Mouse (Mus musculus): ENCODE data around the gene Dcdc2c.
A peak's percentile ranks its signal among the peaks of the same experiment; 100 is the strongest.

Dcdc2c gene

DNA sequence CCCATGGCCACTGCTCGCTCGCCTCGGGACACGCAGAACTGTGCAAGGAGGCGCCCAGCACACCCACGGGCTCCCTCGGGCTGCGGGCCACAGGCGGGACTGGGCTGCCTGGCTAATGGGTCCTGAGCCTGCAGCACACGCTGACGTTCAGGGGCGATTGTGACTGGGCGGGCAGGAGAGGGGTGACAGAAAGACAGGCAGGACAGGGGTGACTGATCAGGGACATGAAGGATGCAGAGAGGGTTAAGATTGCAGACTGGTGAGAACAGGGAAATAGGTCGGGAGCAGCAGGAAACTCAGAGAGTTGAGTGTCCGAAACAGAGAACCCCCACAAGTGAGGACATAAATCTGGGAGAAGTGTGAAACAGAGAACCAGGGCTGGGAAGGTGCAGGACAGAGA, at the start of gene Dcdc2c:
Dcdc2c (minus strand) TSS at position 101 of the 400 bp plus-strand sequence.
- DNase-seq (ENCODE audit: low spot score in 2 of 2), result no peak

DNA sequence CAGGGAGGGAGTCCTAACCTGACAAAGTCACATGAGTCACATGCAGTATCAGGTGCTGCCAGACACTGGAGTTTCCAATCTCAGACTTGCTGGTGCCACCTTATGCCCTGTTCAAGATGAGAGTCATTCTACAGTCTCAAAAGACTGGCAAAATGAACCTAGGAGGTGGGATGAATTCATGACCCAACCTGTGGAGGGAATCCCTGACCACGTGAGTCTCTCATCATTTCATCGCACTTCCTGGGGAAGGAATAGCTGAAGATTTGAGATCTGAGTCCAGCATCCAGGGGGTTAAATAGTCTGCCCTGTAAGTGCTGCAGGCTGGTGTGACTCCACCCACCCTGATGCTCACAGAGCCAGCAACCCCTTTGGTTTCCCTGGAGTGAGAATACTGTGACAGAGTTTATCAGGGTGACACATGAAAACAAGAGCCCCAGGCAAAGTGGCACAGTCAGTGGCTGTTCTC, 46.4 kb upstream of the Dcdc2c start:
- no peak for DNase-seq (ENCODE audit: low spot score in 2 of 2)

DNA sequence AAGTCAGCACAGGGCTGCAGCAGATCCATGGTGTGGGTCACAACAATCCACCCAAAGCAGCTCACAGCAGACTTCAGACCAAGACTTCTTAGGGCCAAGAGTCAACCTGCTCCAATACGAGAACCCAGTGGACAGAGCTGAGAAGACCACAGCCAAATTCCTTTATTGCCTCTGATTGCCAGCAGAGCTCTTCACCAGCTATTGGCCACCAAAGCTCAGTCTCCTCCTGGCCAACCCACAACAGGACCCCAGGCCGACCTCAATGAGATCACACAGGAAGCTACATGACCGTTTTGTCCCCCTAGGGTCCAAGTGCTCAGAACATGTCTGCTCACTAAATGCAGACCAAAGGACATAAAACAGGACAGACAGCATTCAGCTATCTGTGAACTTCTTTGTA, 45.9 kb upstream of the Dcdc2c start:
- no peak for DNase-seq (ENCODE audit: low spot score in 2 of 2)

DNA sequence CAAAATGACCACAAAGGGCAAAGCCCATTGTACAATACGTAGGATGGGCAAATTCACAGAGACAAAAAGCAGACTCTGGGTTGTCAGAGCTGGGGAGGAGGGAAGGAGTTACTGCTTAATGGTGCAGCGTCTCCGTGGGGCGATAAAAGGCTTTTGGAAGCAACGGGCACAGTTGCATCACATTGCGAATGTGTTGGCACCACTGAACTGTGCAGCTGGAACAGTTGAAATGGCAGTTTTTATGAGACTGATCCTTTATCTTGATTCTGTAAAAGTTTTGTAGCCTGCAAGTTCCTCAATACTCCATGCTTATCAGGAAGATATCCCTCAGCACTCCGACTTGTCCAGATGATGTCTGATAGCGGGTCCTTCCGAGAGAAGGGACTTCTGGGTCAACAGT, 45.5 kb upstream of the Dcdc2c start:
- no peak for DNase-seq (ENCODE audit: low spot score in 2 of 2)

DNA sequence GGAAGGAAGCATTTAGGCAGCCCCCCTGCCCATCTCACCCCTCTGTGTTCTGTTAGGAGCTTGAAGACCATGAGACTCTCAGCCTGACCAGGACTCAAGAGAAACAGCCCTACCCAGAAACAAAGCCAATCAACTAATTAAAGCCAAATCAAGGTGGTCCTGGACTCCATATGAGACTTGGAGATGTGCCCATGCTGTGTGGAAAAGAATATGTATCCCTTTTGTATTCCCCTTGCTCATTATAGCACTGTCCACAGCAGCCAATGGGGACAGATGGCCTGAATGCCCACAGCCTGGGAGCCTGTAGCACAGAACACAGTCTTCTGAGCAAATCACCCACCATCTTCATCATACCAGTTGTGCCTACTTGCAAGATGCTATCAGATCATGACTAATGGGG, 44.7 kb upstream of the Dcdc2c start:
- DNase-seq (ENCODE audit: low spot score in 2 of 2), result no peak

DNA sequence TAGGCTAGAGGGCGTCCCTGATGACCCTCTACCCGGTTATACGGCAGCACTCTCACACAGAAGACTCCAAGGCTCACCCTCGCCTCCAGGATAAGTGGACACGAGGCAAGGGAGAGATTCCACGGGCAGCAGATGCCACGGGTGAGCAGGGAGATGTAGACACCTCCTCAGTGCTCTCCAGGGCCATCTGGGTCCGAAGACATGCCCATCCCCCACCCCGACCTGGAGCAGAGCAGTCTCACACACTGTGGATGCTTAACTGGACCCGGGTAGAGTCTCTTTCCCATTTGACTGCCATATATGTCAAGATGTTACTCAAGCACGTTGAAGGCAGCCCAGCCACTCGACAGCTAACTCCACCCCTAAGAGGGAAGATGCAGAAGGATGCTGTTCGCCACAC, 38.2 kb upstream of the Dcdc2c start:
- no peak for DNase-seq (ENCODE audit: low spot score in 2 of 2)

DNA sequence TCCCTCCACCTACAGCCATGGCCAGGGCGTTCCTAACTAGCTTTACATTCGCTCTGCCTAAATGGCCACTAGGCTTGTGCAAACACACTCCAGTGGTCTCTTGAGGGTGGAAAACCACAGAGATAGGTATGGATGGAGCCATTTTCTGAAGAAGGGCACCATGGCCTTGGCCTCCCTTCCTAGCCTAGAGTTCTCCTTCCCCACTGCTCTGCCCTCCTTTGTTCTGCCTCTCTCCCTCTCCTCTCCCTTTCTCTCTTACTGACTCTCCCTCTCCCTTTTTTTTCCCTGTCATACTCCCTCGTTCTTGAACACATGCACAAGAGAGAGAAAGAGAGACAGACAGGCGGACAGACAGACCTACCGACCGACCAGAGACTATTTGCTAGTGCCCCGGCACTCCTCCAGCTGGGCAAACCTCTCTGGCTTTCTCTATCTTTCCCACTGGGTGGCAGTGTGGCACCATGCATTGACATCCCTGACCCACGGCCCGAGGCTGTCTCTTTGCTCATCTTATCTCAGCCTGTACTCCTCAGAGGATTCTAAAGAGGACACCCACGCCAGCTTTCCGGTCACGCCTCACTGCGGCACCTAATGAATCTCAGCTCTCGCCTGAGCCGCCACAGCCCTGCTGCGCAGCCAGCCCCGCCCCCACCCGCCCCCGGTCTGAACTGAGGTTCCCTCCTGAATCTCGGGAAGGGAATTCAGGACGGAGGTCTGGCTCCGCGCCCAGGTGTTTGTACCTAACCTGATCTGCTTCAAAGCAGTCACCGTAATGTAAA, 37.1 kb upstream of the Dcdc2c start:
- DNase-seq (ENCODE audit: low spot score in 2 of 2), result peak; percentile 41 to 75

DNA sequence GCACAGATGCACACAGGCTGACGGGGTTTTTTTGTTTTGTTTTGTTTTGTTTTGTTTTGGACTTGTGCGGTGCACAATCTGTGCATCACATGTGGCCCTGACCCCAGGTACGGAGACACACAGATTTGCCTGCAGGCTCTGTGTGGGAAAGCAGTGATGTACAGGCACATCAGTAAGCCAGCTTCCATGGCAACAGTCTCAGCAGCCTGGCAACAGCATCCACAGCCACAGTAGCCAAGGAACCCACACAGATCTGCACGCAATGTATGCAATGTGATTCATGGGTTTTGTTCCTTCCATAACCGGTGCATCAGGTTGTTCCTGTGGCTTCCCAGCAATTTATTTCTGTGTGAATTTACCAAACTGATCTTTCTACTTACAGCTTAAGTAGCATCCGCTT, 35.8 kb upstream of the Dcdc2c start:
- DNase-seq (ENCODE audit: low spot score in 2 of 2), result no peak

DNA sequence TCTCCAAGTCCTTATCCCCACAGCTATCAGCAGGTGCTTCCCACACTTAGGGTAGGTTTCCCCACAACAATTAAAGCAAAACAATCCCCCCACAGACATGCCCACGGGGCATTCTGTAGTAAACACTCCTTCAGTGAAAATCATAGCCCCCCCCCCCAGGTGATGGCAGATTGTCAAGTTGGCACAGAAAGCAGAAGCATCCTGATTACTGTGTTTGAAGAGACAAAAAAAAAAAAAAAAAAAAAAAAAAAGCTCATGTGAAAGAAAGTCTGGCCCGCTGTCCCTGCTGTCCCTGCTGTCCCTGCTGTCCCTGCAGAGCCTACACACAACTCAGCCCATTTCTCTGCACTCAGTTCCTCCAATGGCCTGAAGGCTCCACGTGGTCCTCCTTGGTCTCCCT, 31.8 kb upstream of the Dcdc2c start:
- DNase-seq (ENCODE audit: low spot score in 2 of 2), result no peak

DNA sequence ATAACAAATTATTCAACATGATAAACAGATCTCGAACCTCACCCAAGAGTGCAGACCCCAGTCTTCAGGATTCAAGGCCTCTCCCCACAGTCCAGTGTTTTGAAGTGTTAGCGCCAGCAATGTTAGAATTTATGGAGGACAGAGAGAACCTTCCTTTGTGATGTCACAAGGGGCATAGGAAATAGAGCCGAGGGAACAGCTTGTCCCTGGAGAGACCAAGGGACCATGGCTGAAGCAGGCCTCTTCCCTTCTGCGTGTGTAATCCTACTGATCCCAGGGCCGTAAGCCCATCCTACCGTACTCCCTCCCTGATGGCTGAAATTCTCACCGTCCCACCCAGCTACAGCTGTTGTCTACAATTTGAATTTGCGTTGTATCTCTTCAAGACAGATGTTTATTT, 30.2 kb upstream of the Dcdc2c start, which contains the start of gene Allc:
Allc (minus strand) TSS at position 101 of the 400 bp plus-strand sequence.
- no peak for DNase-seq (ENCODE audit: low spot score in 2 of 2)

DNA sequence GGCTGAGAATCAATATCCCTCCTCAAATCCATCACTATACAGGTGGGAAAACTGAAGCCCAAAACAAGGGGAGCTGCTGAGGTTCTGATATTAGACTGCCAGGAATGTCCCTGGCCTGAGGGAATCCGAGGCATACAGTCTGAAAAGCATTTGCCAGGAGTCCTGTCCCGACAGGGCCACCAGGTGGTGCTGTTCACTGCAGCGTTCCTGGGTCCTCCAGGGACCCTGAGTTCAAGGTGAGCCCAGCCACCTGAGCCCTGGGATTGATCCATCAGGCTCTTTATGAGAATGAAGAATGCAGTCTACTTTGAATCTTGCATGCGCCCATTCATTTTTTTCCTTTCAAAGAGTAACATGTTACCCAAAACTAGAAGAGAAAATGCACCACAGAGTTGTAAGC, 26.9 kb upstream of the Dcdc2c start:
- peak in 1 of 2 experiments; percentile 28 for DNase-seq (ENCODE audit: low spot score in 2 of 2)

DNA sequence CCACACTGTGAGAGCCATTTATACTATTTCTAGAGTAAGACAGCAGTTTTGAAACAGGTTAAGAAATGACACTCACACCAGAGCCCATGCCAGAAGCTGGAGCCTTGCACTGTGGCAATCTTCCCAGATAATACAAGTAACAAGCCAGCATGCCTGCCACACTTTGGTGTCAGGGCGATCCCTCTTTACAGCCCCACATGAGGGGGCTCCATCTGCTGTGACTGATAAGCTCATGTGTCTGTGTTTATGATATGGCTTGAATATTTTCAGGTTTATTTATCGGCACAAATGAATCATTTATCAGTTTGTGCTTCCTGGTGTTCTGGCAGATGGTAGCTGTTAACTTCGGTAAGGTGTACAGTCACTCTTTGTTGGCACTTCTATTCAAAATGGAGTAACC, 25.9 kb upstream of the Dcdc2c start:
- no peak for DNase-seq (ENCODE audit: low spot score in 2 of 2)

DNA sequence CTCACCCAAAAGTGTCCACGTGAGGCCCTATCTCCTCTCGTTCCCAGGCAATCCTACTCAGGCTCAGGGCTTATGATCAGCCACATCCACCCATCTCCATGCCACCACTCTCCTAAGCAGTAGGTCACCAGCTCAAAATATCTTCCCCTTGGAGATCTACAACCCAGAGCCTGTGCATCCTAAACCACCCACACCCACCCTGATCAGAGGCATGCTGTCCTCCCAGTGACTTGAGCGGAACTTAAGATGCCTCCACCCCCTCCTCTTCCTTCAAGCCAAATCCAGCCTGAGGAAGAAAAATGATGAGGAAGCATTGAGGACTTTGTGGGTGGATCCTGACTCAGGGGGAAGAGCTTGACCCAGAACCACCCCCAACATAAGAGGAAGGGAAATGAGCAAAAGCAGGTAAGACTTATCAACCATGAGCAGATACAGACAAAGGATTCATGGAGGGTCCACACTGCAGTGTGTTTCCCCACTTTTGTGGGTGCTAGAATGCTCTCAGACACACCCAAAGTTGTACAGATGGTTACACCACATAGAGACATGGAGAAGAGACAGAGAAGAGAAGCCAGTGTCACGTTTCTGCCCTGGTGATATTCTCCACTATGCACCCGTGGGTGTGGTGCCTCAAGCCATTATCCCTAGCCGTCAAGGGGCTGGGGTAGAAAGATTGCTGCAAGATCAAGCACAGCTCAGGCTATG, 23.3 kb upstream of the Dcdc2c start:
- DNase-seq (ENCODE audit: low spot score in 2 of 2), result no peak

DNA sequence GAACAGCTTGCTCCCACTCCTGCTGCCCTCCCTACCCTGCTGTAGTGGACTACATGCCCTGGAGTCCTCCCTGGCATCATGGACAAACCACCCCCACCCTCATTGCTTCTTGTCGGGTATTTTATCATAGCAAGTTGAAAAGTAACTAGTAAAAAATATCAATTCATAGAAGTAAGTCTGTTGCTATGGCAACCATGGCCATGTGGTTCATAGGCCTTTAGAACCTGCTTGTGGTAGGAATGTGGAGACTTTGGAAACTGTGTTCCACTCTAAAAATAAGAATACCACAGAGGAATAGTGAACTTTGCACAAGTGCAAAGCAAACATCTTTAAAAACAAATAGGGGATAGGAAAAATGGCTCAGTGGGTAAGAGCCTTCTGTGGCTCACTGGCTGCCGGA, 20.0 kb upstream of the Dcdc2c start:
- no peak for DNase-seq (ENCODE audit: low spot score in 2 of 2)

DNA sequence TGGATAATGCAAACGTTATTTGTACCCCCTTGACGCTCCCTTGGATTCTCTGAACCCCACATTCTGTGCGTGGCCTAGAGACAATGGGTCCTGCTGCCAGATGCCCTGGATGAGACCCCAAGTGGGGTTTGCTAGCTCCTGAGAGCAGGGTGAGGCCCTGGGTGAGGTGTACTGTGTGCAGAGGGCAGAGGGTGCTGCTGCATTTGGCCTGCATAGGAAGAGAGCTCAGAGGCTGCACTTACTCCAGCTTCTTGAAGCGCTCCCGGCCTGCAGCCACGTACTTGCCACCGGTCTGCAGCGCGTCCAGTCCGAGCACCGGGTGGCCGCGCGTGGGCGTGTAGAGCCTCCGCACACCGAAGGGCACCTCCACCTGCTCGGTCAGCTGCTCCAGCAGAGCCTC, 424 bp downstream of the Dcdc2c start:
- no peak for DNase-seq (ENCODE audit: low spot score in 2 of 2)

DNA sequence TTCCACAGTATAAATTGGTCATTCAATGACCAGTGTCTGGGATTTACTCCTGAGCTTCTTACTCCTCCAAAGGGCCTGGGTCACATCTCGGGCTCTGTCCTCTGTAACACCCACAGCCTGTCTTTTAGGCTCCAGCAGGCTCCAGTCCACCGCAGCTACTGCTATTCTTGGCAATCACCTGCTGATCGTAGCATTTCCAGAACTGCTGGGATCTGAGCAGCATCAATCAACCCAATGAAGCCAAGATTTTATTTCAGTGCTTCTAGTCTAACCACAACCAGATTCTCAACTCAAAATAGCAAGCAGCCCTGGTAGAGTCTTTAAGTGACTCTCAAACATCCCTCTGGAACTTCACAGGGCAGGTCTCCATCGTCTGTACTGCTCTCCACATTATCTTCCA, 3.3 kb downstream of the Dcdc2c start:
- no peak for DNase-seq (ENCODE audit: low spot score in 2 of 2)

DNA sequence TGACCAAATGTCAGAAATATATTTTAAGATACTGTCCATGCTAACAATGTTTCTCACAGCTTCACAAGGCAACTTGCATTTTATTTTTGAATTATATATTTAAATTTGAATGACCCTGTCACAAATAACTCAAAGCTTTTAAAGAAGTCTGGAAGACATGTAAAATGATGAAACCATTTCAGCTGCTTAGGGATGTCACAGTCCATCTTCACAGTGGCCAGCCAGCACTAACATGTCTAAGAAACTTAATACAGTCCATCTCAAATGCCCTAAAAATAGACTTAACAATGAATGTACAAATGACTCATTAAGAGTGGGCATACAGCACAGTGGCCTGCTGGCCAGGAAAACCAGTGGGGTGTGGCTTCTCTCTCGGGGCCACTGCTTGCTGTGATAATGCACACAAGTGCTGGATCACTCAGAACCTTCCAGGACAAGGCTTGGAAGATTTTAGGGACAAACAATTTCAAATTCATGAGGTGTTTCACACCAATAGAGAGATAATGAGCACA, 37.9 kb downstream of the Dcdc2c start:
- DNase-seq (ENCODE audit: low spot score in 2 of 2), result no peak

DNA sequence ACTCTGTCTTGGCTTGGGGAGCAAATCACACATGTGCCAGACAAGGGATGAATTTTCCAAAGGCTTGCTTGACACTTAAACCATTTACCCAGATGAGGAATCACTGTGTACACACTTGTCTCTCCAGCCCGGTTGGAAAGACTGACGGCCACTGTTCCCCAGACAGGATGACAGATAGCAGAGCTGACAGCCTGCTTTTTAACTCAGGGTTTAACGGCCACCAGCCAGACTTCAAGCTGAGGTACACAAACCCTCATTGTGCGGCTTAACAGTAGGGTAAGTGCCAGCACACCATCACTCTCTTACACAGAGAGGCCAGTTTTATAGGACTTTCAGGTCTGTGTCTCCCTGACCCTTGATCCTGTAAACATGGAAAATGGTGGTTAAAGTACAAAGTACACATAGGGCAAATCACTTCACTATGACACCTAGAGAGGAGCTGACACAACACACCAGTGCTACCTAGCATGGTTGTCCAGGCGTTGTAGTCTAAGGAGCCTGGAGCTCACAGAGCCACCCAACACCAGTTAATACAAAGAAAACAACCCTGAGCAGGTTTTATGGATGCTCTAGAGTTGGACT, 42.4 kb downstream of the Dcdc2c start:
- DNase-seq (ENCODE audit: low spot score in 2 of 2), result no peak

DNA sequence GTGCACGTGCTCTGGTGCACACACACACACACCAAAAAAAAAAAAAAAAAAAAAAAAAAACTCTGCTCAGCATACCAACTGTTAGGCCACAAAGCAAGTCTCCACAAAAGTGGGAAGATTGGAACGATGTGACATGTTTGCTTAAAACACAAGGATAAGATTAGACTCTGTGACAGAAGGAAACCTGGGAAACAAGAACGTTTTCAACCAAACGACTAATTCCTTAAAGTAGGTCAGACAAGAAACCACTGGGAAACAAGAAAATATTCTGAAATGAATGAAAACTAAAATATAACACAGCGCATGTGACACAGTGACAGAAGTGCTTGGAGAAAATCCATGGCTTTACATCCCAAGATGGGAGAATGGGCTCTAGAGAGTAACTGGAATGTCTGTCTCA, 57.9 kb downstream of the Dcdc2c start:
- DNase-seq (ENCODE audit: low spot score in 2 of 2), result no peak

DNA sequence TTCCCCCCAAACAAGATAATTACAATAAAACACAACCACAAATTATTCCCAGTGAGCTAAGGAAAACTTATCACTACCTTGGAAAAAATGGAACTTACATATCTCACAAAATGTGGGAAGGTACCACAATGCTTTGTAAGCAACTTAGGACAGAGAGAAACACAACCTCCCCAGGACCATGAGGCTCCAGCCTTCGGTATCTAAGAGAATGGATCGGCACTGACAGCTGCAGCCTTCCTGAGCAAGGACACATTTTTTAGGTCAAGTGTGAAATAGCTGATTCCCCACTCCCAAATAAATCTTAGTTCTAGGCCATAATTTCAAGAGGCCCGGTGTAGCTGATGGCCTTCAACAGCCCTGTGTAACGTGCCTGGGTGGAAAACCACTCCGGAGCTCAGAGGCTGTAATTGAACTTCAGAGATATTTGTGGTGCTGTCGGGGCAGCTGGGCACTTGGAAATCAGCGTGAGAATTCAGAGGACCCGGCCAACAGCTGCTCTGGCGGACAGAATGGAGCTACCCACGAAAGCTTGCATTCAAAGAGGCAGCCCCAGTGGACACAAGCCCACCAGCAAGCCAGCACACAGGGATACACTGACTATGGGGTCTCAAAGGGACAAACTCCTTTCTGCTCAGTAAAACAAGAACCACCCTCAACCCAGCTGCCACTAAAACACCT, 69.6 kb downstream of the Dcdc2c start:
- DNase-seq (ENCODE audit: low spot score in 2 of 2), result no peak

DNA sequence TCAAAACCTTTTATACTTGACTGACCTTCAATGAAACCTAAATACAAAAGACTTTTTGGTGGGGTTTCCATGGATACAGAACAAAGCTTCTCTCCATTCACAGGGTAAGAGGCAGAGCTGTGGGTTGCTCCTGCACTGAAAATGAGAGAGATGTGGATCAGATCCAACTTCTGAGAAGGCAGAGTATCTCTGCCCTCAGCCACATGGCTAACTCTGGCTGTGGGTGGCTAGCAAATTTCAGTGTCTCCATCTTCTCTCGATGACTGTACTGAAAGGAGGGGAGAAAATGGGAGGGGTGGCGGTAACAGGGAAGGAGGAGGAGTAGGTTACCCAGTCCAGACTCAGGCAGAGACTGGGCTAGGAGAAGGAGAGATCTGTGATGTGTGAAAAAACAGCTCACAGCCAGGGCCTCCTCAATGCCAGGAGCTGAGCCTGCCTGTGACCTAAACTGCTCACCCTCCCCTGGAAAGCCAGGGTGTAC, 91.2 kb downstream of the Dcdc2c start:
- no peak for DNase-seq (ENCODE audit: low spot score in 2 of 2)

DNA sequence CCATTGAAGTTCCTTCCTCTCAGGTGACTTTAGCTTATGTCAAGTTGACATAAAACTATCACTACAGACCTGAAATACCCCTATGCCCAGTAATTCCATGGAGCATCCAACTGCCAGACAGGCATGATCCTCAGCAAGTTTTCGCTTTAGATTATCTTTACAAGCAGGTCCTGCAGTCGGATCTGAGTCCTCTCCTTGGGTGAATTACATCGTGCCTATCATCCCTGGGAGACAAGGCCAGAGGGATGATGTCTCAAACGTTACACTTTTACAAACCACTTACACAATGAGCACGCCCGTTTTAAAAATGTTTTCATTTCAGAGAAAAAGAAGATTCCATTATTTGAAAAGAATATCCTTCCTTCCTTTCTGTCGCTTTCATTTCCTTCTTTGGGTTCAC, 91.7 kb downstream of the Dcdc2c start:
- DNase-seq (ENCODE audit: low spot score in 2 of 2), result no peak

All from spleen, postnatal 10 days (tissue).